In the genomic region with DNA sequence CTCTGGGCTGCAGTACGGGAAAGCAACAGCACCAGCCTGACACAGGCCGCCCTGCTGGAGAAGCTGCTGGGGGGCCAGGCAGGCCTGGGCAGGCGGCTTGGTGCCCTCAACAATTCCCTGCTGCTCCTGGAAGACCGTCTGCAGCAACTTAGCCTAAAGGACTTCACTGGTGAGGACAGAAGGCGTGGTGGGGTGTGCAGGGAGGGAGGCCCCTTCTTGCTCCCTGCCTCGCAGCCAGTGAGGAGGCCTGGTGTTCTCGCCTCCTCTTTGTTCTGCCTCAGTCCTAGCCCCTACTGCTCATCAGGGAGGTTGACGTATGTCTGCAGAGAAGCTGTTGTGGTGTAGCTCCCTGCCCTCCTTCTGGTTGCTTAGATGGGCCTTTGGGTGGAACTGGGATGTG, we compare ENCODE assay signal across 25 mouse cellular contexts. TPM values are rescaled to one million over a fixed set of nuclear protein-coding genes. Genes with fewer than 3 reads are reported as not detected.
DNase-seq lines count a peak whose midpoint lies in the region; ATAC-seq lines count a peak whose summit lies in the region.
"Had no signal": no experiment of that assay in that cellular context is flagged by ENCODE, and none has a peak within 500 bp of the region (broad histone marks: within the 10 kb centered on the region; RNA-seq: fewer than 3 reads in every experiment).

No protein-coding gene starts in this region.

- H3K27ac ChIP-seq in heart, embryonic 12.5 days (ENCODE audit: poor library complexity, severe bottlenecking), result no peak overlapping the region
- no peak overlapping the region for H3K27ac ChIP-seq in embryonic facial prominence, embryonic 11.5 days (replicated peaks; ENCODE audit: low read depth, low read length)
- H3K27ac ChIP-seq in limb, embryonic 13.5 days, result 0 out of 2 replicates have a peak overlapping the region, but pooled peaks have one; percentile 10
- no peak overlapping the region for H3K27ac ChIP-seq in kidney, embryonic 16.5 days (ENCODE audit: low read length)
- H3K27ac ChIP-seq: forebrain, embryonic 13.5 days; hindbrain, embryonic 15.5 days; intestine, embryonic 15.5 days; macrophage; midbrain, embryonic 12.5 days; stomach, embryonic 15.5 days had no signal

- H3K4me1 ChIP-seq in heart, embryonic 12.5 days (replicated peaks), result peaks cover 80% of the 10 kb centered on the region
- peaks cover 89% of the 10 kb centered on the region for H3K4me1 ChIP-seq in megakaryocyte, embryonic 14.5 days
- H3K4me1 ChIP-seq in embryonic facial prominence, embryonic 11.5 days (ENCODE audit: control insufficient read depth, insufficient read depth, low read length), result peaks cover 5% of the 10 kb centered on the region; the same call in 1 of the 2 replicates
- H3K4me1 ChIP-seq in limb, embryonic 13.5 days, result peaks cover 84% of the 10 kb centered on the region
- H3K4me1 ChIP-seq in kidney, embryonic 16.5 days (ENCODE audit: insufficient read depth, low read length), result peaks cover 41% of the 10 kb centered on the region

- H3K9me3 ChIP-seq in heart, embryonic 12.5 days (replicated peaks), result no peaks in the 10 kb centered on the region
- no peaks in the 10 kb centered on the region for H3K9me3 ChIP-seq in megakaryocyte, embryonic 14.5 days
- no peaks in the 10 kb centered on the region for H3K9me3 ChIP-seq in embryonic facial prominence, embryonic 11.5 days (replicated peaks; ENCODE audit: control insufficient read depth, low read length)
- H3K9me3 ChIP-seq in limb, embryonic 13.5 days, result no peaks in the 10 kb centered on the region
- H3K9me3 ChIP-seq in kidney, embryonic 16.5 days (ENCODE audit: low read length), result no peaks in the 10 kb centered on the region
- H3K9me3 ChIP-seq: forebrain, embryonic 13.5 days; G1E; hindbrain, embryonic 15.5 days; intestine, embryonic 15.5 days; midbrain, embryonic 12.5 days; stomach, embryonic 15.5 days had no signal

- H3K27me3 ChIP-seq in heart, embryonic 12.5 days (replicated peaks), result no peaks in the 10 kb centered on the region
- no peaks in the 10 kb centered on the region for H3K27me3 ChIP-seq in megakaryocyte, embryonic 14.5 days (replicated peaks)
- H3K27me3 ChIP-seq in embryonic facial prominence, embryonic 11.5 days (ENCODE audit: control insufficient read depth, insufficient read depth, low read length), result no peaks in the 10 kb centered on the region
- H3K27me3 ChIP-seq in limb, embryonic 13.5 days, result no peaks in the 10 kb centered on the region
- H3K27me3 ChIP-seq in kidney, embryonic 16.5 days (ENCODE audit: insufficient read depth, low read length), result no peaks in the 10 kb centered on the region
- H3K27me3 ChIP-seq: forebrain, embryonic 13.5 days; hindbrain, embryonic 15.5 days; intestine, embryonic 15.5 days; Patski; stomach, embryonic 15.5 days had no signal

- H3K9ac ChIP-seq in heart, embryonic 12.5 days, result no peak overlapping the region
- peak overlapping the region; percentile 18; the same call in 1 of the 2 replicates for H3K9ac ChIP-seq in embryonic facial prominence, embryonic 11.5 days (replicated peaks; ENCODE audit: low read length)
- H3K9ac ChIP-seq in limb, embryonic 13.5 days, result peak overlapping the region; percentile 25; the same call in 1 of the 2 replicates
- no peak overlapping the region; the same call in 1 of the 2 replicates for H3K9ac ChIP-seq in kidney, embryonic 16.5 days (replicated peaks; ENCODE audit: low read length)
- H3K9ac ChIP-seq: forebrain, embryonic 13.5 days; hindbrain, embryonic 15.5 days; intestine, embryonic 15.5 days; liver, postnatal 0 days; midbrain, embryonic 12.5 days; stomach, embryonic 15.5 days had no signal

- no peak overlapping the region for H3K4me2 ChIP-seq in heart, embryonic 12.5 days
- no peak overlapping the region for H3K4me2 ChIP-seq in embryonic facial prominence, embryonic 11.5 days (ENCODE audit: low read depth, low read length)
- no peak overlapping the region for H3K4me2 ChIP-seq in limb, embryonic 13.5 days (replicated peaks)
- no peak overlapping the region for H3K4me2 ChIP-seq in kidney, embryonic 16.5 days (replicated peaks; ENCODE audit: low read depth, low read length)
- H3K4me2 ChIP-seq: forebrain, embryonic 13.5 days; hindbrain, embryonic 15.5 days; intestine, embryonic 15.5 days; midbrain, embryonic 12.5 days; stomach, embryonic 15.5 days had no signal

- ATAC-seq in heart, embryonic 12.5 days (ENCODE audit: insufficient number of reproducible peaks, low FRiP score), result no peak
- no peak for ATAC-seq in megakaryocyte, adult 5-6 weeks (ENCODE audit: poor library complexity, severe bottlenecking)
- no peak for ATAC-seq in embryonic facial prominence, embryonic 11.5 days (replicated peaks; ENCODE audit: insufficient number of reproducible peaks, low FRiP score, low TSS enrichment, low read depth)
- ATAC-seq in limb, embryonic 13.5 days (ENCODE audit: low FRiP score, low read depth), result no peak
- no peak for ATAC-seq in kidney, embryonic 16.5 days (ENCODE audit: low FRiP score, low TSS enrichment)
- ATAC-seq: forebrain, embryonic 13.5 days; intestine, embryonic 15.5 days; liver, postnatal 0 days; lung, postnatal 0 days; Patski had no signal

- peaks cover 44% of the 10 kb centered on the region for H3K36me3 ChIP-seq in heart, embryonic 12.5 days
- peaks cover 68% of the 10 kb centered on the region for H3K36me3 ChIP-seq in megakaryocyte, embryonic 14.5 days (replicated peaks; ENCODE audit: low read length)
- H3K36me3 ChIP-seq in embryonic facial prominence, embryonic 11.5 days (replicated peaks; ENCODE audit: control insufficient read depth, insufficient read depth, low read depth, low read length), result peaks cover 8% of the 10 kb centered on the region
- H3K36me3 ChIP-seq in limb, embryonic 13.5 days, result peaks cover 46% of the 10 kb centered on the region
- H3K36me3 ChIP-seq in kidney, embryonic 16.5 days (ENCODE audit: insufficient read depth, low read length), result peaks cover 34% of the 10 kb centered on the region
- H3K36me3 ChIP-seq: G1E; hindbrain, embryonic 15.5 days had no signal

- 74% methylated on average over 8 of the region's 8 CpGs for WGBS in heart, embryonic 12.5 days
- 82% methylated on average over 8 of the region's 8 CpGs for WGBS in embryonic facial prominence, embryonic 11.5 days
- WGBS in limb, embryonic 13.5 days, result 73% methylated on average over 8 of the region's 8 CpGs
- WGBS in kidney, embryonic 16.5 days, result 85% methylated on average over 8 of the region's 8 CpGs

- DNase-seq in heart, adult 11 months, result peak; percentile 93
- DNase-seq in embryonic facial prominence, embryonic 11.5 days (ENCODE audit: low spot score), result no peak
- no peak for DNase-seq in frontal cortex, postnatal 25 days (ENCODE audit: low spot score in 2 of 2)
- DNase-seq: adrenal gland, postnatal 36 days; cerebellum, postnatal 25 days; heart, postnatal 4 days; kidney, adult 9 months; kidney, postnatal 4 days; layer of hippocampus, adult 9-11 months; liver, postnatal 0 days; right cerebral cortex, postnatal 4 days had no signal

- H3K4me3 ChIP-seq in heart, embryonic 12.5 days, result no peak overlapping the region
- H3K4me3 ChIP-seq in megakaryocyte, embryonic 14.5 days (replicated peaks), result peak overlapping the region; percentile 66
- H3K4me3 ChIP-seq in embryonic facial prominence, embryonic 11.5 days (ENCODE audit: low read depth, low read length), result no peak overlapping the region
- peak overlapping the region; percentile 5; the same call in 1 of the 2 replicates for H3K4me3 ChIP-seq in limb, embryonic 13.5 days
- no peak overlapping the region for H3K4me3 ChIP-seq in kidney, embryonic 16.5 days (ENCODE audit: low read length)
- H3K4me3 ChIP-seq: forebrain, embryonic 13.5 days; hindbrain, embryonic 15.5 days; intestine, embryonic 15.5 days; midbrain, embryonic 12.5 days; stomach, embryonic 15.5 days had no signal

RNA-seq across cellular contexts. Expression of a gene that starts 2.5 kb away (rescaled TPM):
- polyA plus RNA-seq in heart, embryonic 12.5 days (2016; fragmentation: Nextera tagmentation; extraction: Ambion mirVana), result 6.5 and 8.1 TPM in 2 replicates
- polyA plus RNA-seq in megakaryocyte, embryonic 14.5 days (2012; ENCODE audit: insufficient read depth, low replicate concordance), result 11.7 and 40.4 TPM in 2 replicates
- total RNA-seq in megakaryocyte, adult 5-6 weeks (2015), result 92.3 and 93.8 TPM in 2 replicates
- total RNA-seq in megakaryocyte, adult 5-6 weeks (2017), result 52.7 and 70.7 TPM in 2 replicates
- polyA plus RNA-seq in embryonic facial prominence, embryonic 11.5 days (2014; fragmentation: Nextera tagmentation; extraction: Ambion mirVana), result 9.2 and 9.9 TPM in 2 replicates
- polyA plus RNA-seq in limb, embryonic 13.5 days (2015; fragmentation: Nextera tagmentation; extraction: Ambion mirVana), result 20.0 and 22.6 TPM in 2 replicates
- 38.8 and 41.4 TPM in 2 replicates for polyA plus RNA-seq in kidney, embryonic 16.5 days (2015; fragmentation: Nextera tagmentation; extraction: Ambion mirVana)

RNA-seq across cellular contexts. Expression of a gene that starts 5.5 kb away (rescaled TPM):
- polyA plus RNA-seq in heart, embryonic 12.5 days (2016; fragmentation: Nextera tagmentation; extraction: Ambion mirVana), result 179 and 187 TPM in 2 replicates
- polyA plus RNA-seq in megakaryocyte, embryonic 14.5 days (2012; ENCODE audit: insufficient read depth, low replicate concordance), result 427 and 497 TPM in 2 replicates
- 20.2 and 20.3 TPM in 2 replicates for total RNA-seq in megakaryocyte, adult 5-6 weeks (2015)
- total RNA-seq in megakaryocyte, adult 5-6 weeks (2017), result 25.5 and 35.5 TPM in 2 replicates
- polyA plus RNA-seq in embryonic facial prominence, embryonic 11.5 days (2014; fragmentation: Nextera tagmentation; extraction: Ambion mirVana), result 79.7 and 95.4 TPM in 2 replicates
- polyA plus RNA-seq in limb, embryonic 13.5 days (2015; fragmentation: Nextera tagmentation; extraction: Ambion mirVana), result 279 and 281 TPM in 2 replicates
- 335 and 366 TPM in 2 replicates for polyA plus RNA-seq in kidney, embryonic 16.5 days (2015; fragmentation: Nextera tagmentation; extraction: Ambion mirVana)

RNA-seq across cellular contexts. Expression of a gene that starts 11.1 kb away (rescaled TPM):
- 386 and 388 TPM in 2 replicates for polyA plus RNA-seq in heart, embryonic 12.5 days (2016; fragmentation: Nextera tagmentation; extraction: Ambion mirVana)
- 57.7 and 180 TPM in 2 replicates for polyA plus RNA-seq in megakaryocyte, embryonic 14.5 days (2012; ENCODE audit: insufficient read depth, low replicate concordance)
- 342 and 413 TPM in 2 replicates for total RNA-seq in megakaryocyte, adult 5-6 weeks (2015)
- total RNA-seq in megakaryocyte, adult 5-6 weeks (2017), result 286 and 294 TPM in 2 replicates
- polyA plus RNA-seq in embryonic facial prominence, embryonic 11.5 days (2014; fragmentation: Nextera tagmentation; extraction: Ambion mirVana), result 347 and 379 TPM in 2 replicates
- 408 and 424 TPM in 2 replicates for polyA plus RNA-seq in limb, embryonic 13.5 days (2015; fragmentation: Nextera tagmentation; extraction: Ambion mirVana)
- 457 and 467 TPM in 2 replicates for polyA plus RNA-seq in kidney, embryonic 16.5 days (2015; fragmentation: Nextera tagmentation; extraction: Ambion mirVana)

RNA-seq across cellular contexts. Expression of a gene that starts 26.7 kb away (rescaled TPM):
- 4.9 and 5.2 TPM in 2 replicates for polyA plus RNA-seq in heart, embryonic 12.5 days (2016; fragmentation: Nextera tagmentation; extraction: Ambion mirVana)
- not detected in 2 replicates for polyA plus RNA-seq in megakaryocyte, embryonic 14.5 days (2012; ENCODE audit: insufficient read depth, low replicate concordance)
- total RNA-seq in megakaryocyte, adult 5-6 weeks (2015), result not detected in 2 replicates
- not detected in 2 replicates for total RNA-seq in megakaryocyte, adult 5-6 weeks (2017)
- polyA plus RNA-seq in embryonic facial prominence, embryonic 11.5 days (2014; fragmentation: Nextera tagmentation; extraction: Ambion mirVana), result 3.7 and 4.4 TPM in 2 replicates
- 7.6 and 8.7 TPM in 2 replicates for polyA plus RNA-seq in limb, embryonic 13.5 days (2015; fragmentation: Nextera tagmentation; extraction: Ambion mirVana)
- polyA plus RNA-seq in kidney, embryonic 16.5 days (2015; fragmentation: Nextera tagmentation; extraction: Ambion mirVana), result 17.9 and 20.3 TPM in 2 replicates
- polyA plus RNA-seq: G1E, macrophage had no signal

RNA-seq across cellular contexts. Expression of a gene that starts 30.2 kb away (rescaled TPM):
- polyA plus RNA-seq in heart, embryonic 12.5 days (2016; fragmentation: Nextera tagmentation; extraction: Ambion mirVana), result 12.5 and 14.4 TPM in 2 replicates
- polyA plus RNA-seq in megakaryocyte, embryonic 14.5 days (2012; ENCODE audit: insufficient read depth, low replicate concordance), result 36.7 and 70.8 TPM in 2 replicates
- total RNA-seq in megakaryocyte, adult 5-6 weeks (2015), result 5.7 and 7.1 TPM in 2 replicates
- 3.6 and 3.9 TPM in 2 replicates for total RNA-seq in megakaryocyte, adult 5-6 weeks (2017)
- 31.5 and 33.0 TPM in 2 replicates for polyA plus RNA-seq in embryonic facial prominence, embryonic 11.5 days (2014; fragmentation: Nextera tagmentation; extraction: Ambion mirVana)
- polyA plus RNA-seq in limb, embryonic 13.5 days (2015; fragmentation: Nextera tagmentation; extraction: Ambion mirVana), result 32.5 and 34.0 TPM in 2 replicates
- 23.9 and 27.1 TPM in 2 replicates for polyA plus RNA-seq in kidney, embryonic 16.5 days (2015; fragmentation: Nextera tagmentation; extraction: Ambion mirVana)

Comparison
In these comparisons a context has a peak if more than half of its experiments do, and no peak if none do; other contexts are left out.
1. H3K4me3 ChIP-seq: peak in megakaryocyte, embryonic 14.5 days (single experiment) and limb, embryonic 13.5 days (single experiment); none in heart, embryonic 12.5 days (single experiment), embryonic facial prominence, embryonic 11.5 days (single experiment) and kidney, embryonic 16.5 days (single experiment).
2. H3K9ac ChIP-seq: peak in embryonic facial prominence, embryonic 11.5 days (single experiment) and limb, embryonic 13.5 days (single experiment); none in heart, embryonic 12.5 days (single experiment) and kidney, embryonic 16.5 days (single experiment).